Mouse (Mus musculus) neutrophil, adult 5-6 weeks (primary cell): ENCODE results near the gene Cep72. TPM values are rescaled to one million over a fixed set of nuclear protein-coding genes. Genes with fewer than 3 reads are reported as not detected.

ENCODE experiments used
- ATAC-seq: fragments of 151-379, 151-347 bp; 2 replicates; pipeline ENCODE4 v1.8.0; 2017; ENCODE audit warnings: mild to moderate bottlenecking, moderate TSS enrichment; ENCODE audit not compliant: insufficient number of reproducible peaks, poor library complexity, low FRiP score, severe bottlenecking; ENCODE audit errors: extremely low read depth
- total RNA-seq: library from RNA; stranded (forward); fragments of 200-1000 nt; gene quantifications from 2 replicates; pipeline ENCODE4 v1.2.3, GENCODE M21; 2017

Gene Cep72
- total RNA-seq, 1 experiment from 2014 or later: 8.1 TPM

DNA sequence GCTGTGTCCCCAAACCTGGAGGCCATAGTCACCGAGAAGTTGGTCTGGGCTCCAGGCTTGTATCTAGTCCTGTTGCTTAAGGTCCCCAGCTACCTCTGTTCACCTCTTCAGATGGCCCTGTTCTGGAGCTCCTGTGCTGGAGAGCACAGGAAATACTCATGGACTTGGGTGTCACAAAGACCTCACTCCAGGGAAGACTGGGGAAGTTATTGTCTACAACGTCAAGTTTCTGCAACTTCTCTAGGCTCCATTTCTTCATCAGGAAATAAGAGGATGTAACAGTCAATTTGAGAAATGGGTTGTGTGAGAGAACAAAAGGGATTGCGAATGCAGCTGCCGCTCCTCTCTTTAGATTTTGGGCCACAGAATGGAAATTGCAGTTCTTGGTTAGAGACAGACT lies 65.6 kb downstream of the Cep72 start:
- no peak for ATAC-seq

DNA sequence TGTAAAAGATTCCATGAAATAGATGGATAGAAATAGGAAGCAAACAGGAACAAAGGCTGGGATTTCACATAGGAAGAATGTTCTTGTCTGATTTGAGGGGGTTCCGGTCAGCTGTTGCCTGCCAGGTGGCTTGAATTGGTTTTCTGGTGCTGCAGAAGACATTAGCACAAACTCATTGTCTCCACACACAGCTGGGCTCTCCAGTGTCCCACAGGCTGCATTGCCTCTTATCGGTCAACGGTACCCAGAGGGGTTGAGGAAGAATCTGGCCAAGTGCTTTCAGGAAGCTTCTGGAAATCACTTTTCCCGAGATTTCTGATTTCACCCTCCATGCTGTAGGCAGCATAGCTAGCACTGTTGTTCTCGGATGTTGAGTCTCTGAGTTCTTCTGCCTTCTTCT lies 70.8 kb downstream of the Cep72 start:
- ATAC-seq: no peak

- no peak for ATAC-seq
Observed at GRCm38 (mm10) chr13:73990761-73991160, 71.3 kb downstream of the Cep72 start.

- ATAC-seq: no peak
Observed at GRCm38 (mm10) chr13:73990325-73990724, 71.8 kb downstream of the Cep72 start.

Other genes with a start within 250 kb of the Cep72 start
- gene Nkd2, start 214.7 kb downstream of the Cep72 start, total RNA-seq: 0.25 TPM in 1 of 2 replicates, not detected in the other
- gene Trip13, start 124.5 kb downstream of the Cep72 start, total RNA-seq: 1.4 and 3.1 TPM in 2 replicates
- 120 and 136 TPM in 2 replicates for gene Brd9, start 124.5 kb downstream of the Cep72 start, total RNA-seq
- gene Zdhhc11, start 98.4 kb downstream of the Cep72 start, total RNA-seq: not detected in 2 replicates
- 1.7 and 5.2 TPM in 2 replicates for gene Tppp, start 52.9 kb downstream of the Cep72 start, total RNA-seq
- not detected in 2 replicates for gene Slc9a3, start 59.2 kb upstream of the Cep72 start, total RNA-seq
- 64.6 and 75.3 TPM in 2 replicates for gene Exoc3, start 146.4 kb upstream of the Cep72 start, total RNA-seq
- gene Ahrr, start 230.0 kb upstream of the Cep72 start, total RNA-seq: 0.12 TPM in 2 replicates